Mouse (Mus musculus): Measurements from ENCODE around the gene Spopl. TPM values are rescaled to one million over a fixed set of nuclear protein-coding genes. Genes with fewer than 3 reads are reported as not detected.
A peak's percentile ranks its signal among the peaks of the same experiment; 100 is the strongest.

The Spopl gene
- total and polyA plus RNA-seq, 2 experiments from 2014 or later = 6.6 to 16.7 TPM

DNA sequence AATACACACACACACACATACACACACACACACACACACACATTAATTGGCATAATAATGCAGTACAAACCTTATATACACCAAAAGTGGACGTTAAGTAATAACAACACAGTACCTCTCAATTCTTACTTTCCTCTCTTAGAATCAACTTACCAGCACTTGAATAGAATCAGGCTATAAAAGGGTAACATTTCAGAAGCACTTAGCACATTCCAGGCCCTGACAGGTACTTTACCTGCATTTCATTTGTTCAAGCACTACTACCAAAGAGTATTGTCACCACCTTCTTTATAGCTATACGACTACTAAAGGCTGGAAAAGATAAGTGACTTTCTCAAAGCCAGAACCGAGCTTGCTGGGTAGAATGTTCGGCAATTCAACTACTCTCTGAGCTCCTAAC, 1.3 kb downstream of the Spopl start:
- Histone ChIP-seq H3K4me2 (ENCODE audit: low read depth, low read length) (peak overlapping the region; percentile 69), H3K9ac (replicated peaks; ENCODE audit: low read depth, low read length) (no peak overlapping the region; the same call in 1 of the 2 replicates), H3K27me3 (ENCODE audit: control insufficient read depth, insufficient read depth, low read length) (no peaks in the 10 kb centered on the region), H3K9me3 (replicated peaks; ENCODE audit: control insufficient read depth, low read length) (no peaks in the 10 kb centered on the region), H3K36me3 (replicated peaks; ENCODE audit: control insufficient read depth, insufficient read depth, low read length) (no peaks in the 10 kb centered on the region), H3K27ac (ENCODE audit: low read depth) (no peak overlapping the region), H3K4me3 (ENCODE audit: low read depth, low read length) (peak overlapping the region; percentile 91; the same call in 1 of the 2 replicates), H3K4me1 (ENCODE audit: control insufficient read depth, insufficient read depth) (peaks cover 8% of the 10 kb centered on the region)
- TF ChIP-seq CTCF (IDR thresholded peaks at IDR 0.05; ENCODE audit: low read depth) = no peak
- TF ChIP-seq EP300 (IDR thresholded peaks at IDR 0.05; ENCODE audit: low read depth) = no peak
- WGBS = 44% methylated on average over 4 of the region's 4 CpGs
- no peak for DNase-seq (ENCODE audit: low spot score)
- no peak for ATAC-seq (ENCODE audit: insufficient read depth, low read depth)

DNA sequence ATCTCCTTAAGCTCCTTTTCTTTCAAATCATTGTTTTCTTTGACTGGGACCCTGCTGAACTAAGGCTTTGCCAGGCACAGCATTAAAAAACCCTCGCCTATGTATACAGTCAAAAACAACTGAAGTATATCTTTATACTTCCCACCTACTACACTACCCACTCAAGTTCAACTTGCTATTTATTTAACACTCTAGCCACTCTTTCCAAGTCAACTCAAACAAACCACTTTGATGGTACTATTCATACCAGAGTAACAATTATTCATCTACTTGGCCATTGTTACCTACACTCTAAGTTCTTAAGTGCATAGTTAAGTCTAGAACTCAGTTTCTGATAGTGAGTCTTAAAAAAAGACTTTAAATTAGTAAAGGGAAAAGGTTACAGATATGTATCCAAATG, 3.1 kb downstream of the Spopl start:
- no peak for ATAC-seq (ENCODE audit: insufficient read depth, low read depth)
- no peak overlapping the region for H3K4me2 ChIP-seq (ENCODE audit: low read depth, low read length)
- WGBS = 91% methylated on average over 1 of the region's 1 CpGs
- H3K27me3 ChIP-seq (ENCODE audit: control insufficient read depth, insufficient read depth, low read length) = no peaks in the 10 kb centered on the region
- TF ChIP-seq CTCF (IDR thresholded peaks at IDR 0.05; ENCODE audit: low read depth) = no peak
- TF ChIP-seq EP300 (IDR thresholded peaks at IDR 0.05; ENCODE audit: low read depth) = no peak
- H3K9ac ChIP-seq (replicated peaks; ENCODE audit: low read depth, low read length) = no peak overlapping the region
- H3K4me3 ChIP-seq (ENCODE audit: low read depth, low read length) = no peak overlapping the region
- no peak for DNase-seq (ENCODE audit: low spot score)
- H3K9me3 ChIP-seq (replicated peaks; ENCODE audit: control insufficient read depth, low read length) = no peaks in the 10 kb centered on the region
- peaks cover 8% of the 10 kb centered on the region for H3K4me1 ChIP-seq (ENCODE audit: control insufficient read depth, insufficient read depth)
- H3K27ac ChIP-seq (ENCODE audit: low read depth) = no peak overlapping the region
- no peaks in the 10 kb centered on the region for H3K36me3 ChIP-seq (replicated peaks; ENCODE audit: control insufficient read depth, insufficient read depth, low read length)

DNA sequence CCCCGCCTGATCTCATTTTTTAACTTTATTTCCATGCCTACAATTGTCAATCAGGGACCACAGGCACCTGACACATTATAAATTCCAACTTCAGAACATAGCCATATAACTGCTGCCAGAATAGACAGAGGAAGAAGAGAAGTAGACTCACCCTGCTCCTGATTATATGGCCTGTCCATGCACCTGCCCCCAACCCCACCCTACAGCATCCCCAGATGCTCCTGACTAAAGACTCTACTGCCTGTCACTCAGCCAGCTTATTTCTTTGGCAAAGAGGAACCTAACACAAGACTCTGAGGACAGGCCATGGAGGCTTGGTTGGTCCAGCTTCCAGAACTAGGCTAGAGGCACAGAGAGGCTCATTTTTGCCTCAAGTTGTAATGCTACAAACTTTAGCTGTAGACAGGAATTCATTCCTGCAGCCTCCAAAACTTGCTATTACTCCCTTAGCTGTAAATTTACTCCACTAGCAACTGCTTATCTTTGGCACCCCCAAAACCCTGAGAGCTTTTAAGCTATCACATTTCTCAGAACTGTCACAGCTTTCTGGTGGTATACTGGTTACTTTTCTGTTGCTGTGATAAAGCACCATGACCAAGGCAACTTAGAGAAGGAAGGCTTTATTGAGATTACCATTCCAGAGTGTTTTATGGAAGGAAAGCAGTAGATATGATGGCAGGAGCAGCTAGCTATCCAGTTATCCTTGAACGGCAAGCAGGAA, 6.7 kb downstream of the Spopl start:
- Histone ChIP-seq H3K36me3 (replicated peaks; ENCODE audit: control insufficient read depth, insufficient read depth, low read length) (no peaks in the 10 kb centered on the region), H3K9ac (replicated peaks; ENCODE audit: low read depth, low read length) (no peak overlapping the region), H3K9me3 (replicated peaks; ENCODE audit: control insufficient read depth, low read length) (peaks cover 5% of the 10 kb centered on the region; the same call in 1 of the 2 replicates), H3K27me3 (ENCODE audit: control insufficient read depth, insufficient read depth, low read length) (no peaks in the 10 kb centered on the region), H3K27ac (ENCODE audit: low read depth) (no peak overlapping the region), H3K4me3 (ENCODE audit: low read depth, low read length) (no peak overlapping the region), H3K4me2 (ENCODE audit: low read depth, low read length) (no peak overlapping the region), H3K4me1 (ENCODE audit: control insufficient read depth, insufficient read depth) (no peaks in the 10 kb centered on the region)
- 82% methylated on average over 2 of the region's 2 CpGs for WGBS
- no peak for DNase-seq (ENCODE audit: low spot score)
- no peak for ATAC-seq (ENCODE audit: insufficient read depth, low read depth)
- TF ChIP-seq EP300 (IDR thresholded peaks at IDR 0.05; ENCODE audit: low read depth) = no peak

DNA sequence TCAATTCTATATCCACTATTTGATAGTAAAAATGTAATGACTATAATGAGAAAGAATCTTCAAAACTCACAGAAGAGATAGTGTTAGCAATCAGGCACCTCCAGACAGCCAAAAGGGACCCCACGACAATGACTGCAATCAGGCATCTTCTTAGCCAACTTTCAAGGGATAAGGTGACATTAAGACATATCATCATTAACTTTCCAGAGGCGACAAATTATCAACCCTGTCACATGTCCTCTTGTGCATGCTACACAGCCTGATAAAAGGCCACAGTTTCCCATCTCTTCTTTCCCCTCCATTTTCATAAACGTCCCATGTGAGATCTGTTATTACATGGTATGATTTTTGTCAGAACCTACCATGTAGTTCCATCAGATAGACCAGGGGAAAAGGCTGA, 9.0 kb downstream of the Spopl start:
- Histone ChIP-seq H3K27me3 (ENCODE audit: control insufficient read depth, insufficient read depth, low read length) (no peaks in the 10 kb centered on the region), H3K4me1 (ENCODE audit: control insufficient read depth, insufficient read depth) (no peaks in the 10 kb centered on the region), H3K4me3 (ENCODE audit: low read depth, low read length) (no peak overlapping the region), H3K9me3 (replicated peaks; ENCODE audit: control insufficient read depth, low read length) (peaks cover 5% of the 10 kb centered on the region; the same call in 1 of the 2 replicates), H3K4me2 (ENCODE audit: low read depth, low read length) (no peak overlapping the region), H3K36me3 (replicated peaks; ENCODE audit: control insufficient read depth, insufficient read depth, low read length) (no peaks in the 10 kb centered on the region), H3K9ac (replicated peaks; ENCODE audit: low read depth, low read length) (no peak overlapping the region), H3K27ac (ENCODE audit: low read depth) (no peak overlapping the region)
- ATAC-seq (ENCODE audit: insufficient read depth, low read depth) (no peak), DNase-seq (ENCODE audit: low spot score) (no peak)
- no peak for TF ChIP-seq EP300 (IDR thresholded peaks at IDR 0.05; ENCODE audit: low read depth)
- no peak for TF ChIP-seq CTCF (IDR thresholded peaks at IDR 0.05; ENCODE audit: low read depth)
- WGBS = 84% methylated on average over 3 of the region's 3 CpGs

DNA sequence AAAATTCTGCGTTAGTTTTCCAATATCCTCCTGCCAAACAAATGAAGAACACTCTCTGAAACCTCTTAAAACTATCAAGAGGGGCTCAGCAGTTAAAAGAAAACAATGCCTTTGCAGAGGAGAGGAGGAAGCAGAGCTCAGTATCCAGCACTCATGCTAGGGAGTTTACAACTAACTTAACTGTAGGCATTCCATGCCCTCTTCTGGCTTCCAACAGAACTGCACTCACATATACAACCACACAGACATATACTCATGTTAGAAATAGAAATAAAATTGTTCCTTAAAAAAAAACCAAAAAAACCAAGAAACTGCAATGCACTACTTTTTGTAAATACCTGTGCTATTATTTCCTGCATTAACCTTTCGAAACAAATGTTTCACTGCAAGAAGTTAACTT, 12.7 kb downstream of the Spopl start:
- Histone ChIP-seq H3K36me3 (replicated peaks; ENCODE audit: control insufficient read depth, insufficient read depth, low read length) (no peaks in the 10 kb centered on the region), H3K4me2 (ENCODE audit: low read depth, low read length) (no peak overlapping the region), H3K9me3 (replicated peaks; ENCODE audit: control insufficient read depth, low read length) (peaks cover 5% of the 10 kb centered on the region; the same call in 1 of the 2 replicates), H3K4me3 (ENCODE audit: low read depth, low read length) (no peak overlapping the region), H3K4me1 (ENCODE audit: control insufficient read depth, insufficient read depth) (no peaks in the 10 kb centered on the region), H3K27ac (ENCODE audit: low read depth) (no peak overlapping the region), H3K9ac (replicated peaks; ENCODE audit: low read depth, low read length) (no peak overlapping the region), H3K27me3 (ENCODE audit: control insufficient read depth, insufficient read depth, low read length) (no peaks in the 10 kb centered on the region)
- DNase-seq (ENCODE audit: low spot score) (no peak), ATAC-seq (ENCODE audit: insufficient read depth, low read depth) (no peak)
- no peak for TF ChIP-seq CTCF (IDR thresholded peaks at IDR 0.05; ENCODE audit: low read depth)
- TF ChIP-seq EP300 (IDR thresholded peaks at IDR 0.05; ENCODE audit: low read depth) = no peak
- 92% methylated on average over 2 of the region's 2 CpGs for WGBS

DNA sequence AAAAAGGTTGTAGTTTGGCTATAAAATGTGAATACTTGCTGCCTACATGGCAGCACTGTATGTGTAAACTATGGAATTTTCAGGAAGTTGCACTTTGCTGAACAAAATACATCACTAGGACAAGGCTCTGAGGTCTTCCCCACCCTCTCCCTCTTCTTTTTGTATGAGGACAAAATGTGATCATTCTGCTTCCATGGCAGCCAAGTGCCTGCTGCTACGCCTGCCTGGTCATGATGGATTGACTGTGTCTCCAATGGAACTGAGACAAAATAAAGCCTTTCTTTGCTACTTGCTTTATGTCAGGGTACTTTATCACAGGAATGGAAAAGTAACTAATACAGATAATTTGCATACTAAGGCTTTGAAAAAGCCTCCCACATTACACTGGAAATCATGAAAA, 20.7 kb downstream of the Spopl start:
- Histone ChIP-seq H3K27ac (ENCODE audit: low read depth) (no peak overlapping the region), H3K4me2 (ENCODE audit: low read depth, low read length) (no peak overlapping the region), H3K27me3 (ENCODE audit: control insufficient read depth, insufficient read depth, low read length) (no peaks in the 10 kb centered on the region), H3K4me1 (ENCODE audit: control insufficient read depth, insufficient read depth) (no peaks in the 10 kb centered on the region), H3K36me3 (replicated peaks; ENCODE audit: control insufficient read depth, insufficient read depth, low read length) (no peaks in the 10 kb centered on the region), H3K4me3 (ENCODE audit: low read depth, low read length) (no peak overlapping the region), H3K9me3 (replicated peaks; ENCODE audit: control insufficient read depth, low read length) (no peaks in the 10 kb centered on the region), H3K9ac (replicated peaks; ENCODE audit: low read depth, low read length) (no peak overlapping the region)
- no peak for TF ChIP-seq CTCF (IDR thresholded peaks at IDR 0.05; ENCODE audit: low read depth)
- TF ChIP-seq EP300 (IDR thresholded peaks at IDR 0.05; ENCODE audit: low read depth) = no peak
- DNase-seq (ENCODE audit: low spot score) (no peak), ATAC-seq (ENCODE audit: insufficient read depth, low read depth) (no peak)
- WGBS = 100% methylated on average over 1 of the region's 1 CpGs

Data from heart, postnatal 0 days (tissue).